Mouse (Mus musculus): ENCODE measurements around the gene Prkrip1.

Prkrip1 gene

GRCm38 (mm10) chr5:136198474-136199391, at the start of gene Prkrip1:
TSS of gene Prkrip1 (minus strand) at chr5:136198963.
- peak; percentile 99 for DNase-seq (ENCODE audit: low read depth, low spot score)

DNA sequence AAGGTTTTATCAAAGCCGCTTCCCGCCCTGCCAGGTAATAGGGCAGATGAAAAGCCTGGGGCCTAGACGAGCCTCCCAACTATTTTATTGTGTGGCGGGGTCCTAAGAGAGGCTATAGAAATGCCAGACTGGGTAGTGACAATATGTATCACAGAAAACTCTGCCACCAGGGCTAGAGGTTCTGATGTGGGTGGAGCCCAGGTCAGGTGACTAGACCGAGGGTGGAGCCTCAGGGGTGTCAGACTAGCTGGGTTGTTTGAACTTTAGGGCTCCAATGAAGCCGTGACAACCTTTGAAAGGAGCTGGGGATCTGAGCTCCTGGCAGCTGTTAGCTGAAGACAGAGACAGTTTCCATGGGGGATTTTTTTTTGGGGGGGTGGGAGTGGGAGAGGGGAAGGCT, 49.7 kb upstream of the Prkrip1 start:
- DNase-seq (ENCODE audit: low read depth, low spot score), result no peak

GRCm38 (mm10) chr5:136246452-136246838, 47.7 kb upstream of the Prkrip1 start, which contains the start of gene Sh2b2:
TSS of gene Sh2b2 (minus strand) at chr5:136246556.
- DNase-seq (ENCODE audit: low read depth, low spot score), result no peak

- no peak for DNase-seq (ENCODE audit: low read depth, low spot score)
These were observed 47.0 kb upstream of the Prkrip1 start for GRCm38 (mm10) chr5:136245541-136246451.

GRCm38 (mm10) chr5:136244762-136245540, 46.2 kb upstream of the Prkrip1 start:
- DNase-seq (ENCODE audit: low read depth, low spot score), result peak; percentile 54

GRCm38 (mm10) chr5:136243851-136244761, 45.3 kb upstream of the Prkrip1 start:
- DNase-seq (ENCODE audit: low read depth, low spot score), result no peak

DNA sequence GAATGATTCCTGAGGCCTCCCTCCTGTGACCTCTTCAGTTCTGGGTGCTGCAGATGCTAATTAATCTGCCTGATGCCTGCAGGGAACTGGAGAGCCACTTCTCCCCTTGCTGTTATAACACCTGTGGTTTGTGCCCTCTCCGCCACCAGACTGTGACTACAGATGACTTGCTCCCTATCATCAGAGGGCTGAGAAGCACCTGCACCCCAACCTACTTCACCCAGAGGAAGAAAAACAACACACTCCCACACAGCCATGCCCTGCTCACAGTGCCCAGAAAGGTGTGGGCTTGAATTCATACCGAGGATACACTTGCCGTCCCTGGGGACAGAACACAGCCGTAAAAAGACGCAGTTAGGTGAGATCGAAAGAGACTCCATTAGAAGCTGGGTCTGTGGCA, 42.4 kb upstream of the Prkrip1 start:
- DNase-seq (ENCODE audit: low read depth, low spot score), result no peak

GRCm38 (mm10) chr5:136240381-136240780, 41.6 kb upstream of the Prkrip1 start:
- DNase-seq (ENCODE audit: low read depth, low spot score), result no peak

DNA sequence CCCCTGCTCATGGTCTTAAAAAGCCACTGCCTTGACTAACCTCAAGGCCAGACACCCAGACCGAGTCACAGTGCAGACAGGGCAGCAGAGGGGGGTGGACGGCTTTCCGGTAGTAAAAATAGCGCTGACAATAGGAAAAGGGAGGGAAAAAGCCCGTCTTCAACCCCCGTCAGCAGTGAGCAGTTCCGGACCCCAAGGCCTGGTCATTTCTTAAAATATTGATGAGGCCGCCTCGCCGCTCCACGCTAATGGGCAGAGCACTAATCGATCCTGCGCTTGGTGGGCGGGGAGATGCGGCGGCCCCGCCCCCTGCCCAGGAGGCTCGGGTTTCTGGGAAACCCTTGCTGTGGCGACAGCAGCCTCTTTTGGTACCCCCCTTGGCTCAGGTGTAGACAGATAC, 38.8 kb upstream of the Prkrip1 start:
- DNase-seq (ENCODE audit: low read depth, low spot score), result no peak

GRCm38 (mm10) chr5:136236611-136237010, 37.8 kb upstream of the Prkrip1 start:
- no peak for DNase-seq (ENCODE audit: low read depth, low spot score)

- DNase-seq (ENCODE audit: low read depth, low spot score), result peak; percentile 81
These were observed 31.7 kb upstream of the Prkrip1 start for GRCm38 (mm10) chr5:136230348-136231035.

DNA sequence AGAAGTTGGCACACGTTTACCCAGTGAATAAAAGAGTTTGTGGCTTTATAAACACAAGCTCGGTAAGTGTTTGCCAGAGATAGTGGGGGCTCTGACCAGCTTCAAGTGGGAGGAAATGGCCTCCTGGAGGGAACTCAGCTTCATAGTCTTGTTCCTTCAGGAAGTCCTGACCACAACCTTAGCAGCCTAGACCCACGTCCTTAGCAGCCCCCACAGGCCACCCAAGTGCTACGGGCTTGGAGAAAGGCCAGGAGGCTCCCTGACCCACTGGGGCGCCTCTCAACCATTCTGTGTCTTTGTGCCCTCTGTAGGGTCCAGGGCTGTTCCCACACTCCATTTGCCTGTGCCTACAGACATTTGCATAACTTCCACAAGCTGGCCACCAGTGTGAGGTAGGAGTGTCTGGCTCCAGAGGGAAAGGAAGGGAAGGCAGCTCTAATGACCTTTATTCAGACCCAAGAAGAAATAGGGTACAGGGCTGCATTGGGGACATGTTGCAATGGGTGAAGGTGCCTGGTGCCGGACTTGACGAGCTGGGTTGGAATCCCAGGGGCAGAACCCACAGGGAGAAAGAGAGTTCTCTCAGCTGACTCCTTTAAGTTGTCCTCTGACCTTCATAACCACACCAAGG, 27.6 kb upstream of the Prkrip1 start:
- no peak for DNase-seq (ENCODE audit: low read depth, low spot score)

- no peak for DNase-seq (ENCODE audit: low read depth, low spot score)
These were observed 19.8 kb upstream of the Prkrip1 start for GRCm38 (mm10) chr5:136218585-136218984.

DNA sequence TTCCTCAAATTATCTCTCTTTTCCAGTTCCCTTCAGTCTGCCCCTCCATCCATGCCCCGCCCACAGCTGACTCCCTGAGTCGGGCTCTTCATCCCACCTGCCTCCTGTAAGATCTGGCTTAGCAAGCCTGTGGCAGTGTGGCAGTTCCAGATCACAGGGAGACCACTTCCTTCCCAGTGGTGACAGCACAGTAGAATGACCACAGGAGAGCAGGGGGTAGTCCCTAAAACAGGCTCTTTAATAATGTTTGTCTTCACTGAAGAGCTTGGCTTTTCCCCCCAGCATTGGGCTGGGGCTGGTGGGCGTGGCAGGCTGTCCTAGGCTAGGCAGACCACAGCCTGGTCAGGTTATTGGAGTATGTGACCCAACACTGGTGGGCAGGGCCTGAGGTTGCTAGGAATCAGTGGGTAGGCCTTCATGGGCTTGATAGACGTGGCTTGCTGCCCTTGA, 19.2 kb upstream of the Prkrip1 start:
- no peak for DNase-seq (ENCODE audit: low read depth, low spot score)

DNA sequence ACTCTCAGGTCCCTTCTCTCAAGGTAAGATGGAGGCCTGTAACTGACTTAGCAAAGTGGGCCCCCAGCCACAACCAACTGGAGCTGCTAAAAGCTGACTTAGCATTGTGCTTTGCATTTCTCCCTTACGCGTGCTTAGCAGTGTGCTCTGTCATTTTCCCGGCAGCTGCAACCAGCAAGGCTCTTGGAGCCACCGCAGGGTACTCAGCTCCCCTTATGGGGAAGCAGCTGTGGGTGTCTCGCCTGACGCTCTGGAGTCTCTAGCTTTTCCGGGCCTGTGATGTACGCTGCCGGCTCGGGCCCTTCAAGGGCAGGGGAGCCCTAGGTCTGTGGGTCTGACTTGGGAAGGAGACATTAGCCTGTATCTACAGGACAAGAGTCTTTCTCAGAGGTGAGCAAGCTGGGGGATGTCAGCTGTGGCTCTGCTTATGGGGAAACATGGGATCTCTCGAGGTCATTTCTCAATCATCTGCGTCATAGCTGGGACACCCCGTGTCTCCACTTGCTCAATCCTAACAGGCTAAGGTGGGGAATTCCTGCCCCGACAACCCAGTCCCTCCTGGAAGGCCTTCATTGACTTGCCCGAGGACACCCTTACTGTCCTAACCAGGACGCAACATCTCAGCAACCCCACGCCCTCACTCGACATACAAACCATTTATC, 18.4 kb upstream of the Prkrip1 start:
- DNase-seq (ENCODE audit: low read depth, low spot score), result no peak

GRCm38 (mm10) chr5:136215958-136216357, 17.2 kb upstream of the Prkrip1 start:
- DNase-seq (ENCODE audit: low read depth, low spot score), result no peak

- no peak for DNase-seq (ENCODE audit: low read depth, low spot score)
These were observed 16.4 kb upstream of the Prkrip1 start for GRCm38 (mm10) chr5:136215211-136215610.

- no peak for DNase-seq (ENCODE audit: low read depth, low spot score)
These were observed 15.0 kb upstream of the Prkrip1 start for GRCm38 (mm10) chr5:136213716-136214115.

GRCm38 (mm10) chr5:136212716-136213115, 14.0 kb upstream of the Prkrip1 start:
- no peak for DNase-seq (ENCODE audit: low read depth, low spot score)
